Mouse (Mus musculus): ENCODE data around the gene Adamts18. TPM values are rescaled to one million over a fixed set of nuclear protein-coding genes. Genes with fewer than 3 reads are reported as not detected.
A peak's percentile ranks its signal among the peaks of the same experiment; 100 is the strongest.

Gene Adamts18
- polyA plus RNA-seq, 2 experiments: 2.7 to 3.1 TPM

GRCm38 (mm10) chr8:113866530-113866929 lies 18.0 kb upstream of the Adamts18 start:
- no peak overlapping the region for H3K9ac ChIP-seq (ENCODE audit: low read depth, low read length, severe bottlenecking)
- H3K27ac ChIP-seq (replicated peaks; ENCODE audit: low read depth, low read length): no peak overlapping the region
- DNase-seq (ENCODE audit: low spot score) (no peak), ATAC-seq (ENCODE audit: low FRiP score, low read depth) (no peak)
- no peaks in the 10 kb centered on the region for H3K36me3 ChIP-seq (ENCODE audit: control insufficient read depth, insufficient read depth, low read length)
- TF ChIP-seq POLR2A (IDR thresholded peaks at IDR 0.05; ENCODE audit: borderline replicate concordance, extremely low read depth, insufficient read depth, insufficient read length): no peak
- H3K4me1 ChIP-seq (ENCODE audit: control insufficient read depth, insufficient read depth, low read length): peaks cover 6% of the 10 kb centered on the region; the same call in 1 of the 2 replicates
- no peak overlapping the region for H3K4me2 ChIP-seq (replicated peaks; ENCODE audit: low read depth, low read length, severe bottlenecking)
- no peak overlapping the region for H3K4me3 ChIP-seq (replicated peaks; ENCODE audit: low read length)
- H3K9me3 ChIP-seq (ENCODE audit: control insufficient read depth, low read length): no peaks in the 10 kb centered on the region
- no peaks in the 10 kb centered on the region for H3K27me3 ChIP-seq (ENCODE audit: control insufficient read depth, insufficient read depth, low read length)
- 77% methylated on average over 4 of the region's 4 CpGs for WGBS

DNA sequence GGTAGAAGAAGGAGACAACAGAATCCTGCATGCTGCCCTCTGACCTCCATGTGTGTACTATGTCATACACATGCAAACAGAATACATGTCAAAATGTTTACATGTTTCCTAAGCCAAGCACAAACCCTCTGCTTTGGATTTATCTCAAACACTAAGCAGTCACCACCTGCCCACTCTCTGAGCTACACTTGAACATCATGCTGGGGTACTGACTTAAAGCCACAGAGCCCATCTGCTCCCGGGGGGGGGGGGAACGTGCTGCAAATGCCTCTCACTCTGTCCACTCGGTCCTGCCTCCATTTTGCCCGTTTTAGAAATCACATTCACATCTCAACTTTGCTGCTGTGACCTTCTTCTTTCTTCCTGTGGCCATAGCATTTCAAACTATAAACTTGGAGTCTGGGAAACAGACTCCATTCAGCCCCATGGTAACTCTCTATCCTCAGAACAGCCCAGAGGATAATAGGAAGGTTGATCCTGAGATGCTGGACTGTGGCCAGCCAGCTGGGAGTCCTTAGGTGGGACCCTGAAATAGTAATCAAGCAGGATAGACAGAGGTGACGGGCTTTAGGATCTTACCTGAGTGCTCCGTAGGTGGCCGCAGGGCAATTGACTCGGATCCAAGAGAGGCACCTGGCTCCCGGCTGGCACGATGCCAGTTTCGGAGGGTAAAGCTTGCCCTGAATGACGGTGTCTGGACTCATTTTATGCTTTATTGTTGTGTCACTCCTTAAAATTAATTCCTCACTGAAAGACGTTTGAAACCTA lies 17.0 kb upstream of the Adamts18 start:
- Histone ChIP-seq H3K4me1 (ENCODE audit: control insufficient read depth, insufficient read depth, low read length) (peaks cover 6% of the 10 kb centered on the region; the same call in 1 of the 2 replicates), H3K27ac (replicated peaks; ENCODE audit: low read depth, low read length) (no peak overlapping the region), H3K27me3 (ENCODE audit: control insufficient read depth, insufficient read depth, low read length) (no peaks in the 10 kb centered on the region), H3K9ac (ENCODE audit: low read depth, low read length, severe bottlenecking) (no peak overlapping the region), H3K4me2 (replicated peaks; ENCODE audit: low read depth, low read length, severe bottlenecking) (no peak overlapping the region), H3K36me3 (ENCODE audit: control insufficient read depth, insufficient read depth, low read length) (no peaks in the 10 kb centered on the region), H3K4me3 (replicated peaks; ENCODE audit: low read length) (no peak overlapping the region), H3K9me3 (ENCODE audit: control insufficient read depth, low read length) (no peaks in the 10 kb centered on the region)
- 39% methylated on average over 13 of the region's 13 CpGs for WGBS
- DNase-seq (ENCODE audit: low spot score) (peak; percentile 13), ATAC-seq (ENCODE audit: low FRiP score, low read depth) (no peak; the same call in 1 of the 2 replicates)
- no peak for TF ChIP-seq POLR2A (IDR thresholded peaks at IDR 0.05; ENCODE audit: borderline replicate concordance, extremely low read depth, insufficient read depth, insufficient read length)

DNA sequence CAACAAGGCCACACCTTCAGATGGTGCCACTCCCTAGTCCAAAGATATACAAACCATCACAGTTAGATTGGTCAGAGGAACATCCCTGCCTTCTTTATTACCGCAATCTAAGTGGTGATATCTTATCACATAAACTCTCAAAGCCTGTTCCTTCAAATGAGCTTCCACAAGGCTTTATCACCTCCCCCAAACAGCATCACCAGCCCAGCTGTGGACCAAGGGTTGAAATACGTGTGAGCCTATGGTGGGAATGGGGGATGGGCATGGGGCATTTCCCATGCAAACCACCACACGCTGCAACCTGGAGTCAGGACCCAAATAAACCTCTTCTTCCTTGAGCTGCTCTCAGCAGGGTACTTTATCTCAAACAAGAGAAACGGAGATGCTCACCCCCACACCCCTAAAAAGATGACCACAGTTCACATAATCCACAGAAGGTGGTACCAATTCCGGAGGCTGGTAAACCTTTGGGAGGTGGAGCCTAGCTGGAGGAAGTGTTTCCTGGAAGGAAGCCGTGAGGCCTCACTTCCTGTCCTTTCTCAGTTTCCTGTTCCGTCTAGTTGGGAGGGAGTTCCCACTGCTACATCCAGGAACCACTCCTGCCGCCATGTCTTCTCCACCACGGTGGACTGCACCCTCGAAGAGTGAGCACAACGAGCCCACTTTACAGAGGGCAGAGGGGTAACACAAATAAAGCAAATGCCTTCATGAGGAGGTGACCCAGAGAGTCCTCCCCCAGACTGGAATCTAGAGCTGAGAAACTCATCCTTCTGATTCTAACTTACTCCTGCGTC lies 11.5 kb upstream of the Adamts18 start:
- 88% methylated on average over 12 of the region's 12 CpGs for WGBS
- no peak for ATAC-seq (ENCODE audit: low FRiP score, low read depth)
- TF ChIP-seq POLR2A (IDR thresholded peaks at IDR 0.05; ENCODE audit: borderline replicate concordance, extremely low read depth, insufficient read depth, insufficient read length): no peak

DNA sequence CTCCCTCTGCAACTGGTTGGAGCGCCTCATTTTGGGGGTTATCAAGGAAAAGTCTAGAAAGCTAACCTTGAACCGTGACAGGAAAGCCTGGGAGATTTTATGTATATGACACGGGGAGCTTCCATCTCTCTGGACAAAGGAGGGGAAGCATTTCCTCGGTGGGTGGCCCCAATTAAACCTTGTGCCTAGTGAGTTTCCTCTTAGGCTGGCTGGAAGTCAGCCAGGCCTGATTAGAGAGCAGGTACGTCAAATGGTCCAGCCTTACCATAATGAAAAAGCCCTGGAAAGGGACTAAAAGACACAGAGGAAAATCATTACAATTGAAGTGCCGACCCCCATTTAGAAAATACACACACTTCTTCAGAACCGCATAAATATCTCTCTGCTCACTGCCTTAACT lies 10.3 kb upstream of the Adamts18 start:
- TF ChIP-seq POLR2A (IDR thresholded peaks at IDR 0.05; ENCODE audit: borderline replicate concordance, extremely low read depth, insufficient read depth, insufficient read length): no peak
- Histone ChIP-seq H3K4me1 (ENCODE audit: control insufficient read depth, insufficient read depth, low read length) (peaks cover 7% of the 10 kb centered on the region; the same call in 1 of the 2 replicates), H3K27me3 (ENCODE audit: control insufficient read depth, insufficient read depth, low read length) (no peaks in the 10 kb centered on the region; the same call in 1 of the 2 replicates), H3K36me3 (ENCODE audit: control insufficient read depth, insufficient read depth, low read length) (no peaks in the 10 kb centered on the region), H3K27ac (replicated peaks; ENCODE audit: low read depth, low read length) (no peak overlapping the region), H3K4me2 (replicated peaks; ENCODE audit: low read depth, low read length, severe bottlenecking) (no peak overlapping the region), H3K9me3 (ENCODE audit: control insufficient read depth, low read length) (no peaks in the 10 kb centered on the region), H3K9ac (ENCODE audit: low read depth, low read length, severe bottlenecking) (no peak overlapping the region), H3K4me3 (replicated peaks; ENCODE audit: low read length) (no peak overlapping the region)
- ATAC-seq (ENCODE audit: low FRiP score, low read depth) (no peak), DNase-seq (ENCODE audit: low spot score) (no peak)
- WGBS: 33% methylated on average over 7 of the region's 7 CpGs

More for the DNA sequence above, 11.5 kb upstream of the Adamts18 start:
- DNase-seq (ENCODE audit: low spot score): no peak
- Histone ChIP-seq H3K4me2 (replicated peaks; ENCODE audit: low read depth, low read length, severe bottlenecking) (no peak overlapping the region), H3K27me3 (ENCODE audit: control insufficient read depth, insufficient read depth, low read length) (no peaks in the 10 kb centered on the region; the same call in 1 of the 2 replicates), H3K27ac (replicated peaks; ENCODE audit: low read depth, low read length) (no peak overlapping the region), H3K4me3 (replicated peaks; ENCODE audit: low read length) (no peak overlapping the region), H3K9me3 (ENCODE audit: control insufficient read depth, low read length) (no peaks in the 10 kb centered on the region), H3K36me3 (ENCODE audit: control insufficient read depth, insufficient read depth, low read length) (no peaks in the 10 kb centered on the region), H3K4me1 (ENCODE audit: control insufficient read depth, insufficient read depth, low read length) (0 out of 2 replicates have a peak, but pooled peaks cover 4% of the 10 kb centered on the region), H3K9ac (ENCODE audit: low read depth, low read length, severe bottlenecking) (no peak overlapping the region)

DNA sequence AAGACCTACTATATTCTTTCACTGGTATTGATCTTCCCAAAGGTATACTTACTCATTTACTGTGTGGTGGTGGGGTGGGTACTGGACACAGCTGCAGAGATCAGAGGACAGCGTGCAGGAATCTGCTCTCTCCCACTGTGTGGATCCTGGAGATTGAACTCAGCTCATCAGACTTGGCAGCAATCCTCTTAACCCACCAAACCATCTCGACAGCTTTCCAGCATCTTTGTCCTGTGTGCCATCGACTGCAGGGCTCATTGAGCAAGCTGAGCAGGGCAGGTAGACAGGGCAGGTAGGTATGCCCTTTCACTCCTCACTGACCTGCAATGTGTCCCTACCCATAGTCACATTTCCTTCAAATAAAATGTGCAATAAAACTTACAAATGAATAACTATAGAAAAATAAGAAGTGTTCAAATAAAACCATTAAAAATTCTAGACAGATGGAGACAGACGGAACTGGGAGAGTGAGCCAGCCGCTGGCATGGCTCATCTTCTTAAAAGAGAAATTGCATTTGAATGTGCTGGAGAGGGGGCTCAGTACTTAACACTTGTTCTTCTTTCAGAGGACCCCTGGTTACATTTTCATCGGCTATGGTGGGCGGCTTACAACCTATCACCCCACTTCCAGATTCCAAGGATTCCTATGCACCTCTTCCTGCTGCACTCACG lies 6.2 kb upstream of the Adamts18 start:
- 82% methylated on average over 8 of the region's 8 CpGs for WGBS
- H3K4me1 ChIP-seq (ENCODE audit: control insufficient read depth, insufficient read depth, low read length): peaks cover 12% of the 10 kb centered on the region; the same call in 1 of the 2 replicates
- DNase-seq (ENCODE audit: low spot score) (no peak), ATAC-seq (ENCODE audit: low FRiP score, low read depth) (no peak)
- no peaks in the 10 kb centered on the region for H3K36me3 ChIP-seq (ENCODE audit: control insufficient read depth, insufficient read depth, low read length)
- no peak for TF ChIP-seq POLR2A (IDR thresholded peaks at IDR 0.05; ENCODE audit: borderline replicate concordance, extremely low read depth, insufficient read depth, insufficient read length)
- no peaks in the 10 kb centered on the region for H3K9me3 ChIP-seq (ENCODE audit: control insufficient read depth, low read length)
- H3K27me3 ChIP-seq (ENCODE audit: control insufficient read depth, insufficient read depth, low read length): peaks cover 11% of the 10 kb centered on the region
- H3K27ac ChIP-seq (replicated peaks; ENCODE audit: low read depth, low read length): no peak overlapping the region
- H3K4me2 ChIP-seq (replicated peaks; ENCODE audit: low read depth, low read length, severe bottlenecking): no peak overlapping the region
- no peak overlapping the region for H3K4me3 ChIP-seq (replicated peaks; ENCODE audit: low read length)
- no peak overlapping the region for H3K9ac ChIP-seq (ENCODE audit: low read depth, low read length, severe bottlenecking)
